ENCODE assay signal across 15 mouse cellular contexts in the genomic region with DNA sequence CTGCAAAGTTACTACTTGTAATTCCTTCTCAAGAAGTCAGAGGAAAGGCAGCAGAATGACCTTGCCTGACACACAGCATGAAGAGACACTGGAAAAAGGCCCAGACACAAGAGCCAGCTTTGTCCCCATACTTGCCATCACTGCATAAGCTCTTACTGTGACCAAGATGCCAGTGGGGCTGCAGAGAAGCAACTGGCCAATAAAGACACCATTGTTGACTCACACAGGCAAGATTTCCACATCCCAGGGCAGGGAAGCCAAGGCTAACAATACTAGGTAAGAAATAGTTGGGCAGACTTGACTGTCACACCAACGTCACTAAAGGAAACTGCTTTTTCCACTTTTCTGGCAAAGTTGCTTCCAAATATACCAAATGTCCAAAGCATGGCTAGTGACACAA.
"Had no signal": no experiment of that assay in that cellular context is flagged by ENCODE, and none has a peak within 500 bp of the region (broad histone marks: within the 10 kb centered on the region; RNA-seq: fewer than 3 reads in every experiment).

No protein-coding gene starts in this region.

- H3K4me3 ChIP-seq: kidney, embryonic 15.5 days; limb, embryonic 15.5 days; liver, embryonic 12.5 days; megakaryocyte, embryonic 14.5 days had no signal

- H3K9me3 ChIP-seq: kidney, embryonic 15.5 days; limb, embryonic 15.5 days; liver, embryonic 12.5 days; megakaryocyte, embryonic 14.5 days had no signal

- H3K27ac ChIP-seq: kidney, embryonic 15.5 days; limb, embryonic 15.5 days; liver, embryonic 12.5 days; macrophage had no signal

- ATAC-seq: liver, embryonic 12.5 days; midbrain, embryonic 16.5 days had no signal

- H3K9ac ChIP-seq: kidney, embryonic 15.5 days; limb, embryonic 15.5 days; liver, embryonic 12.5 days; lung, embryonic 14.5 days had no signal

- DNase-seq: kidney, postnatal 14 days; layer of hippocampus, postnatal 36 days; lung, embryonic 14.5 days; lung, postnatal 14 days; right cerebral cortex, adult 18-20 months; right cerebral cortex, postnatal 25 days; thymus, adult 18-20 months; thymus, postnatal 14 days had no signal

- H3K36me3 ChIP-seq: kidney, embryonic 15.5 days; limb, embryonic 15.5 days; liver, embryonic 12.5 days had no signal

- H3K27me3 ChIP-seq: kidney, embryonic 15.5 days; limb, embryonic 15.5 days; liver, embryonic 12.5 days; megakaryocyte, embryonic 14.5 days had no signal

- H3K4me2 ChIP-seq: kidney, embryonic 15.5 days; limb, embryonic 15.5 days; liver, embryonic 12.5 days; lung, embryonic 14.5 days; midbrain, embryonic 11.5 days had no signal

- H3K4me1 ChIP-seq: kidney, embryonic 15.5 days; liver, embryonic 12.5 days; megakaryocyte, embryonic 14.5 days had no signal
